Mouse (Mus musculus) olfactory bulb, adult 2 months (tissue): Measurements from ENCODE around the gene Apol9b.

Source experiments
- CTCF ChIP-seq: fragments of 200-500 bp; IDR thresholded peaks from 2 replicates; pipeline ENCODE4 v1.5.1; 2012; ENCODE audit warnings: low read depth, mild to moderate bottlenecking, low read length, moderate library complexity; ENCODE audit not compliant: insufficient read depth
- POLR2A ChIP-seq: fragments of 200-500 bp; IDR thresholded peaks from 2 replicates; pipeline ENCODE4 v1.6.1; 2012; ENCODE audit warnings: mild to moderate bottlenecking, low read depth, low read length, moderate library complexity; ENCODE audit not compliant: insufficient read depth

DNA sequence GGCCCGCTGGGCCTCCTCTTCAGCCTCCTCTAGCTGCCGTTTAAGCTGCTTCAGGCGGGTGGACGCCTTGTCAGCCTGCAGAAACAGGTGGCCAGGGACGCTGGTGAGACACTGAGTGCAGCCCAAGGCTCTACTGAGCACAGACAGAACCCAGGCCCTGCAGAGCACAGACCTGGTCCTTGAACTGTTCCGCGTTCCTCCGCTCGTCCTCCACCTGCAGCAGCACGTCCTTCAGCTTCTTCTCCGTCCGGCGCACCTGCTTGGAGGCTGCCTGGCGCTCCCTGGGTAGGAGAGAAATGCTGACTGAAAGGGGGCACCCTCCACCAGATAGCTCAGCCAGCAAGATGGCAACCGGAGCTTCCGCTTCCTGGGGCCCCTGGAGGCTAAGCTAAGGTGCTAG, 34.2 kb downstream of the Apol9b start:
- no peak for TF ChIP-seq CTCF
- TF ChIP-seq POLR2A, result no peak
